Comparison of ENCODE assay signal across 8 mouse cellular contexts in the genomic region with DNA sequence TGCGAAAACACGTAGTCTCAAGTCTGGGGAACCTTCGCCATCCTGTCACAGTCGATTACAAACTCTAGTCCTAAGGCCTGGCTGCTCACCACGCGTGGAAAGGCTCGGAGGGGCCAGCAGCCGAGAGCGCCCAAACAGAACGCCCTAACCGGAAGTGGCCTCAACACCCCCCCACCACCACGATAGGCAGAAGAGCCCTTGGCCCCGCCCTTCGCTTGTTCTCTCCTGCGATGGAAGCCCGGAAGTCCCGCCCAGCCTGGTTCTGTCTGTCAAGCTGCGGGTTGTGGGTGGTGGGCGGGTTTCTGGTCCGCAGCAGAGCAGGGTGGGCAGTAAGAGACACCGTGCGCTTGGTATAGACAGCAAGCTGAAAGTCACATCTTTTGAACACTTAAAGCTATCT. TPM values are rescaled to one million over a fixed set of nuclear protein-coding genes. Genes with fewer than 3 reads are reported as not detected.
A peak's percentile ranks its signal among the peaks of the same experiment; 100 is the strongest.
DNase-seq lines count a peak whose midpoint lies in the region; ATAC-seq lines count a peak whose summit lies in the region.

No protein-coding gene starts in this region.

- H3K4me3 ChIP-seq in hindbrain, embryonic 12.5 days, result peak overlapping the region; percentile 54

- H3K9me3 ChIP-seq in hindbrain, embryonic 12.5 days (replicated peaks), result no peaks in the 10 kb centered on the region

- WGBS in hindbrain, embryonic 12.5 days, result under 1% methylated on average over 22 of the region's 22 CpGs

- H3K4me2 ChIP-seq in hindbrain, embryonic 12.5 days (replicated peaks), result peak overlapping the region; percentile 62

- peak; percentile 98 for ATAC-seq in hindbrain, embryonic 12.5 days (ENCODE audit: low FRiP score)

- H3K27me3 ChIP-seq in hindbrain, embryonic 12.5 days, result peaks cover 10% of the 10 kb centered on the region; the same call in 1 of the 2 replicates

- peak overlapping the region; percentile 76 for H3K27ac ChIP-seq in hindbrain, embryonic 12.5 days

- H3K36me3 ChIP-seq in hindbrain, embryonic 12.5 days, result no peaks in the 10 kb centered on the region

- no peaks in the 10 kb centered on the region for H3K4me1 ChIP-seq in hindbrain, embryonic 12.5 days

- peak; percentile 96 for DNase-seq in Muller cell, postnatal 12 days (ENCODE audit: inconsistent ontology term)
- peak; percentile 96 for DNase-seq in cerebellum, adult 9-11 months
- peak; percentile 94 to 97 for DNase-seq in frontal cortex, adult 2 months (ENCODE audit: extremely low spot score in 1 of 2, low spot score in 1 of 2)
- peak; percentile 90 to 96 for DNase-seq in layer of hippocampus, postnatal 14 days (ENCODE audit: low spot score in 2 of 2)
- DNase-seq in lung, postnatal 14 days, result peak; percentile 96
- peak; percentile 83 for DNase-seq in retina, adult 2 months (ENCODE audit: low read depth, low spot score)
- peak; percentile 96 to 97 for DNase-seq in thymus, postnatal 36 days

- peak overlapping the region; percentile 73 for H3K9ac ChIP-seq in hindbrain, embryonic 12.5 days

RNA-seq across cellular contexts. Expression of a gene that starts 12.8 kb away (rescaled TPM):
- polyA plus RNA-seq in frontal cortex, adult 2 months (2012; rRNA removed), result 2.0 and 2.6 TPM in 2 replicates
- polyA plus RNA-seq in hindbrain, embryonic 12.5 days (2016; fragmentation: Nextera tagmentation; extraction: Ambion mirVana), result 4.4 and 5.3 TPM in 2 replicates
- total RNA-seq in layer of hippocampus, postnatal 14 days (2021), result 1 to 10 TPM in 1 of 2 experiments, under 1 TPM in 1; 0.19 to 1.4 TPM

Comparison
In these comparisons a context has a peak if more than half of its experiments do, and no peak if none do; other contexts are left out.
1. Peak in every context shown above with its lines: DNase-seq, ATAC-seq, H3K4me3 ChIP-seq and H3K27ac ChIP-seq.